Mouse (Mus musculus) testis, postnatal 10 days (tissue): Measurements from ENCODE around the gene Gabrg3.
"Not testable (repeated sequence)": the region's sequence is repeated elsewhere in the genome, so short reads cannot be mapped to it uniquely, and the experiment has no call there.

Experiments used
- DNase-seq: peaks from one replicate; pipeline ENCODE4 v3.0.0; 2021; ENCODE audit warnings: low spot score

Gene Gabrg3

GRCm38 (mm10) chr7:57312018-57312417, 75.0 kb downstream of the Gabrg3 start:
- DNase-seq, result no peak

GRCm38 (mm10) chr7:57307337-57307736, 79.7 kb downstream of the Gabrg3 start:
- no peak for DNase-seq

- DNase-seq, result no peak
Measured at GRCm38 (mm10) chr7:57296639-57297038, 90.3 kb downstream of the Gabrg3 start.

- no peak for DNase-seq
Measured at GRCm38 (mm10) chr7:57294127-57294526, 92.9 kb downstream of the Gabrg3 start.

- DNase-seq, result no peak
Measured at GRCm38 (mm10) chr7:57293564-57293963, 93.4 kb downstream of the Gabrg3 start.

- no peak for DNase-seq
Measured at GRCm38 (mm10) chr7:57283186-57283585, 103.8 kb downstream of the Gabrg3 start.

GRCm38 (mm10) chr7:57278841-57279240, 108.1 kb downstream of the Gabrg3 start:
- no peak for DNase-seq

GRCm38 (mm10) chr7:57260201-57260600, 126.8 kb downstream of the Gabrg3 start:
- no peak for DNase-seq

- DNase-seq, result no peak
Measured at GRCm38 (mm10) chr7:57258893-57259574, 128.0 kb downstream of the Gabrg3 start.

GRCm38 (mm10) chr7:57243981-57244380, 143.0 kb downstream of the Gabrg3 start:
- no peak for DNase-seq

GRCm38 (mm10) chr7:57214119-57214518, 172.9 kb downstream of the Gabrg3 start:
- no peak for DNase-seq

GRCm38 (mm10) chr7:57186015-57186414, 201.0 kb downstream of the Gabrg3 start:
- no peak for DNase-seq

GRCm38 (mm10) chr7:57175891-57176545, 211.0 kb downstream of the Gabrg3 start:
- not testable (repeated sequence) for DNase-seq

- no peak for DNase-seq
Measured at GRCm38 (mm10) chr7:57166931-57167330, 220.1 kb downstream of the Gabrg3 start.

- DNase-seq, result no peak
Measured at GRCm38 (mm10) chr7:57158211-57158610, 228.8 kb downstream of the Gabrg3 start.

GRCm38 (mm10) chr7:57153743-57154142, 233.2 kb downstream of the Gabrg3 start:
- DNase-seq, result no peak

GRCm38 (mm10) chr7:57150768-57151167, 236.2 kb downstream of the Gabrg3 start:
- no peak for DNase-seq

- no peak for DNase-seq
Measured at GRCm38 (mm10) chr7:57138072-57138704, 248.8 kb downstream of the Gabrg3 start.

GRCm38 (mm10) chr7:57133009-57133408, 254.0 kb downstream of the Gabrg3 start:
- DNase-seq, result no peak

GRCm38 (mm10) chr7:57132471-57132870, 254.5 kb downstream of the Gabrg3 start:
- no peak for DNase-seq

GRCm38 (mm10) chr7:57100065-57100464, 286.9 kb downstream of the Gabrg3 start:
- no peak for DNase-seq

GRCm38 (mm10) chr7:57082071-57082470, 304.9 kb downstream of the Gabrg3 start:
- DNase-seq, result no peak

GRCm38 (mm10) chr7:57071435-57072160, 315.4 kb downstream of the Gabrg3 start:
- no peak for DNase-seq
